Mouse (Mus musculus) layer of hippocampus, postnatal 36 days (tissue): ENCODE data around the gene Tanc1. TPM values are rescaled to one million over a fixed set of nuclear protein-coding genes. Genes with fewer than 3 reads are reported as not detected.

Source experiments
- DNase-seq, 2 experiments: peaks; one replicate each; pipeline ENCODE4 v3.0.0; 2022
- total RNA-seq, 2 experiments: library from RNA; stranded (reverse); gene quantifications; 2 replicates each; pipeline ENCODE4 v1.2.3; 2021

The Tanc1 gene
- total RNA-seq, 2 experiments from 2014 or later: 107 to 119 TPM

GRCm38 (mm10) chr2:59612733-59613473 is 1.1 kb downstream of the Tanc1 start:
- DNase-seq: peak in 1 of 2 experiments; percentile 26

DNA sequence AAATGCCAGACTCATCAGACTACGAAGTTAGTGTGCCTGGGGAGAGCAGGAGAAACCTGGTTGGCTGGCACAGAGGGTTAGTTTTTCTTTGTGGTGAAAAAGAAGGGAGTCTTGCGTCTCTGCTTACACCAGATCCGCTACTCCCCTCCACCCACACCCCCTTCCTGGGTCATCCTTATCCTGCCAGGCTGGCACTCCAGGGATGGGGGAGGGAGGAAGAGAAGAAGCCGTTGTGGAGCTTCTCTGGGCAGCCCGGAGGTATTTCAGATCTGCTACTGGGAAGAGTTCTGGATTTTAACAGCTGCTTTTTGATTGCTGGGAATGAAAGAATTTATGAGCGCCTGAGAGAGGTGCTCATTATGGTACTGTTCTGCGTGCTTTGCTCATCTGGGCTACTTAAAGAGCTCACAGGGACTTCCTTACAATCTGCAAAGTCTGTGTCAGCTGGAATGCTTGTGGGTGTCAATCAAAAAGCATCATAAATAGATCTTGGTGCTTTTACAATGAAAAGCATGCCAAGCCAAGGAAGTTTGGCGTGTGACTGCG is 1.7 kb downstream of the Tanc1 start:
- DNase-seq: peak; percentile 26 to 40

DNA sequence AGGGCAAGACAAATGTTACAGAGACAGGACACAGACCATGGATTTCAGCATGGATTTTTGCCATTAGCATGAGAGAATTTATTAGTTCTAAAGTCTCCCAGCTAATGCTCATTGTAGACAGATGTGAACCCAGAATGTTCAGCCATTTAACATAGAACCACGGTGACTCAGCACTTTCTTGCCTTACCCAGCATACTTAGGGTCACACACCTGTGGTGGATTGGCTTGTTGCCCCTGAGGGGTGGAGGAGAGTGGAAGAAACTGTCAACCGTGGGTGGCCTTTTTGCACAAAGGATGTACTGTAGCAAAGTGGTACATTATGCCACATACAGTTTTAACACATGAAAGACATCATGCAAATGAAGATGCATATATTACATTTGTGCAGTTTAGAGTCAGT is 5.0 kb downstream of the Tanc1 start:
- no peak for DNase-seq

DNA sequence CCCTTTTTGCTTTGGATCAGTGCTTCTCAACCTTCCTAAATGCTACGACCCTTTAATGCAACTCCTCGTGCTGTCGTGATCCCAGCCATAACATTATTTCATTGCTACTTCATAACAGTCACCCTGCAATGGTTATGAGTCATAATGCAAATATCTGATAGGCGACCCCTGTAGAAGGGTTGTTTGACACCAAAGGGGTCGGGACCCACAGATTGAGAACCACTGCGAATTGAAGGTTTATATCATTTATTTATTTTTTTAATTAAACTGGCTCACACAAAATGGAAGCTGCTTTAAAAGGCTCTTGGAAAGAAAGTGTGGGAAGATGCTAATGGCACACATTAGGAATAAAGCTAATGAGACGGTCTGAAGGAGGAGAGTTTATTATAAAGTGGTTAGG is 7.2 kb downstream of the Tanc1 start:
- DNase-seq: no peak

DNA sequence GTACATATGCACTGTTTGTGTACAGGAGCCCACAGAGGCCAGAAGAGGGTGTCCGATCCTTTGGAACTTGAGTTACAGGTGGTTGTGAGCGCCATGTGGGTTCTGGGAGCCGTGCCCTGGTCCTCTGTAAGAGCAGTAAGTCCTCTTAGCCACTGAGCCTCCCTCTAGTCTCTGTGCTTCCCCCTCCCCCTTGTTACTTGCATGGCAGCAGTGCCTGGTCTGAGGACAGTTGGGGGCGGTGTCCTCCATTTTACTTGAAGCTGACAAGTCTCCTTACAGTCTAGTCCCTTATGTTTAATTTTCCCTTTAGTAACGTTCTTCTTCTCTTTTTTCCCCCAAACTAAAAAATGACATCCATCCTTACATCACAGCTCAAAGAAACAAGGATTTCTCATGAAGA is 8.8 kb downstream of the Tanc1 start:
- DNase-seq: no peak

DNA sequence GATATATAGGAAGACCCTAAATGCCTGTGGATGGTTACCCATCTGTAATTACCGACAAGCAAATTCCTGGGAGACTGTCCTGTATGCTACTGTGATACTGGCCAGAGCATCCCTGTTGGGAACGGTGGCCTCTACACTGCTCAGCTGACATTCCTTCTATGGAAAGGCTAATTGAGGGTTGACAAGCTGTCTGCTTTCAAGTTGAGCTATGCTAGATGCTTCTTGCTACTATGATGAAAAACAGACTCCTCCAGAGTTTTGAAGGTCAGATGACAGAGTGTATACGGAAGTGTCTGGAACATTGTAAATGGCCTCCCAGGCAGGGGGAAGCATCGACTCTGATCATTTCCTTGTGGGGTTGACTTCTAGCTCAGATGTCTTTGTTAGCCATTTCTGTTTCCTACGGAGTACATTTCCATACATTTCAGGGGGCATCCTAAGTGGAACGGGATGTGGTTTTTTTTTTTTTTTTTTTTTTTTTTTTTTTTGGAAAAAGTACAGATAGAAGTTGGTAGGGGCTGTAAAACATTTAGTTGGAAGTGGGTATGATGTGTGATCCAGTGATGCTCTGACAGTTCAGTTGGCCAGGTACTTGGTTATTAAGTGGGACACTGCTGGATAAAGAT is 10.8 kb downstream of the Tanc1 start:
- no peak for DNase-seq

DNA sequence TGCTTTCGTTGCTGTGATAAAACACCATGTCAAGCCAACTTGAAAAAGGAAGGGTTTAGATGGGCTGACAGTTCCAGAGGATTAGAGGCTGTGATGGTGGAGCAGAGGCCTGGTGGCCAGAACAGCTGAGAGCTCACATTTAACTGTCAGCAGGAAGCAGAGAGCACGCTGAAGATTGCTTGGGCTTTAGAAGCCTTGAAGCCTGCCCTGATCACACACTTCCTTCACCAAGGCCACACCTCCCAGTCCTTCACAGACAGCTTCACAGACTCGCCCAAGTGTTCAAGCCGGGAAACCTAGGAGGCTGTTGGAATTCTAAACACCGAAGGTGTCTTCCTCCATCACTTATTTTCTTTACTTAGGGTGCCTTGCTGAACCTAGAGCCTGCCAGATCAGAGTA is 12.0 kb downstream of the Tanc1 start:
- no peak for DNase-seq

- DNase-seq: no peak
Measured at GRCm38 (mm10) chr2:59625416-59625815, 13.6 kb downstream of the Tanc1 start.

DNA sequence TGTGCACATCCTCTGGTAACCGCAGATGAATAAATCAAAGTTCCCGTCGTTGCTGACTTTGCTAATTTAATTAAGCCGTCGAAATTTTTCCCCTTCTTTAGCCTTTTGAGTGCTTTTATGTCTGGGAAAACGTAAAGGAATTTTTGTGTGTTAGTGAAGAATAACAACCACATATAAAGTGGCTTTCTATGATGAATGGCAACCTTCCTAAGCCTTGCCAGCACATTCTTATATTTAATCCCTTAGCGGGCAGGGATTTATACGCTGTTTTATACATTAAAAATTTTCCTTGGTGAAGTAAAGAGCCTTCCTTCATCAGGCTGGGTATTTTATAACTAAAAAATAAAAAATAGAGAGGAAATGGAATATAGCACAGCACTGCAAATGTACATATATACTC is 14.1 kb downstream of the Tanc1 start:
- DNase-seq: no peak

DNA sequence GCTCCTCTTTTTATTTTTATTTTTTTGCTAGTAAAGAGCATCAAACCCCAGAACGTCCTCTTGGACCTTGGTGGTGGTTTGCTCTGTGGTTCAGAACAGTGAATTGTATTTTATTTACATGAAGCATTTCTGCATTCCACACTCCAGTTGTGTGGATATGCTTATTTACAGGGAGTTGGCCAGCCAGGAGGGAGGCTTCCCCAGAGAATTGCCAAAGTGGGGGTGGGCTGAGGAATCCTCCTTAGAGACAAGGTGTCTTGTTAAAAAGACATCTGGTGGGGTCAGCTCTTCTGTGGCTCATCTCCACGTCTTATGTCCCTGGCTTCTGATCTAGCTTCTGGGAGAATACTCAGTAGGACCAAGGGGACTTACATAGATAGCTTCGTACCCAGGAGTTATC is 14.6 kb downstream of the Tanc1 start:
- no peak for DNase-seq

- no peak for DNase-seq
Measured at GRCm38 (mm10) chr2:59627502-59627901, 15.7 kb downstream of the Tanc1 start.

DNA sequence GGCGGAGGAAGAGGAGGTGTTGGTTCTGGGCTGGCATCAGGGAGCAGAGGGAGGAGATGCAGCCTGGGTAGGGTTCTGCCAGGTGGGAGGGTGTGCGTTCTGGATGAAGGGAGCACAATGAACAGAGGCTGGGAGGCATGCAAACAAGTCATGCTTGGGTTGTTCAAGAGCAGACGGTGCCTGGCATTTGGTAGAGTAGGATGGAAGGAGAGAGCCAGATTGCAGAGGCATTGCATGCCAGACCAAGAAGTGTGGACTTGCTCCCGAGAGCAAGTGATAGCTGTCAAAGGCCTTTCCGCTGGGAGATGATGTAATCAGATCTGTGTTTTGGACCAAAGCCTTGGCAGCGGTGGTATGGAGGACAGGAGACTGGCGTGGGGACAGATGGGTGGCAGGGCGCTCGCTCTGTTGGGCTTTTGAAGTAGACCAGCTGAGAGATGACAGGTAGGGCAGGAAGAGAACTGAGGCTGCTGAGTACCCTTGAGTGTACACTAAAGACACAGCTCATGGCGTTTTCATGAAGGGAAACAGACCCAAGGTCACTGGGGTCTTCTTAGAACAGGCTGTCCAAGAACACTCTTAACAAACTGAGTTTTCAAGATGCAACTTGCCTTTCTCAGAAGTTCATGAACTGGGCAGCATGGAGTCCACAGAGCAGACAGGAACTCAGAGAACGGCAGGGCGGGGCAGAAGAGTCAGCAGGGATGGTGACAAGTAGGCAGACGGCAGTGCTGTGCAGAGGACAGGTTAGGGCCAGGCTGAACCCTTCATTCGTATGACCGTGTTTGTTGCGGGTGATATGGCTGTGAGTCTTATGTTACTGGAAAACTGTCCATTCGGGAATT is 16.4 kb downstream of the Tanc1 start:
- peak; percentile 57 to 67 for DNase-seq

DNA sequence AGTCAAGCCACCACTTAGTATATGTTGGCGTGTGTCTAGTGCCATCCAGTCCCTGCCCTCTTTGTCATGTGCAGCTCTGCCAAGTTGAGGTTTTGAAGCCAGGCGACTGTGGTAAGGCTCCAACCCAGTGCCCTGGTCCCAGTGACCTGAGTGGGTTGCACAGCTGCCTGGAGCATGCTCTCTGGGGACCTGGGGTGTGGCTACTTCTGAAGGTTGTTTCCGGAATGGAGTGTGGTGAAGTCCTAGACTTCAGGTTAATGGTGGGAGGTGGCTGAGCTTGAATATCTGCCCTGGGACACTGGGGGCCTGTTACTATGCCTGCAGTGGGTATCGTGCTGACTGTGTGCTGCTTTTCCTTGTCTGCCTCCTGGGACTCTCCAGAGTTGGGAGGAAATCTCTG is 18.0 kb downstream of the Tanc1 start:
- no peak for DNase-seq

GRCm38 (mm10) chr2:59631406-59631805 is 19.6 kb downstream of the Tanc1 start:
- no peak for DNase-seq

DNA sequence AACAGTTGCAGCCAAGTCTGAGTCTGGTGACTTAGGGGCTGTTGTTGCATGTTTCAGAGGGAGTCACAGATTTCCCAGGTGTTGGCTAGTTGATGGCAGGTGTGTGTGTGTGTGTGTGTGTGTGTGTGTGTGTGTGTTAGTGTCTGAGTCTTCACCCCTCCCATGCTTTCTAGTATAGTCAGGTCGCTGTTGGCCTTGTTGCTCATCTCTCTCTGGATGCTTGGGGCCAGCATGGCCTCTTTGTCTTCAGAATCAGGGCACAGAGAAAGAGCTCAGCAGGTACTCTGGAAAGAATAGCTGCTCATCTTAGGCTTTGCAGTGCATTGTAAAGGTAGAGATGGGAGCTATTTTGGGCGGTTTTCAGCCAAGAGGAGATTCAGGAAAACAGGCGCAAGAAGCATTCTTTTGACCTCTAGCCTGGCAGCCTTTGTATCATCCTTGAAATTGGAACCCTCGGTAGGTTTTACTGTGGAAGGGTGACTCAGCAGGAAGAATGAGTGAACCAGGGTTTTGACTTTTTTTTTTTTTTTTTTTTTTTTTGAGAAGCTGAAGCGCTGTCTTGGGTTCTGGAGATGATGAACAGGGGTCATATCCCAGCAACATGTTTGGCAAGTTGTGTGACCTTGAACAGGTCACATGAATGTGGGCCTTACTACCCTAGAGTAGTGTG is 22.1 kb downstream of the Tanc1 start:
- DNase-seq: no peak

GRCm38 (mm10) chr2:59637040-59637785 is 25.4 kb downstream of the Tanc1 start:
- no peak for DNase-seq

GRCm38 (mm10) chr2:59642722-59643121 is 30.9 kb downstream of the Tanc1 start:
- no peak for DNase-seq

DNA sequence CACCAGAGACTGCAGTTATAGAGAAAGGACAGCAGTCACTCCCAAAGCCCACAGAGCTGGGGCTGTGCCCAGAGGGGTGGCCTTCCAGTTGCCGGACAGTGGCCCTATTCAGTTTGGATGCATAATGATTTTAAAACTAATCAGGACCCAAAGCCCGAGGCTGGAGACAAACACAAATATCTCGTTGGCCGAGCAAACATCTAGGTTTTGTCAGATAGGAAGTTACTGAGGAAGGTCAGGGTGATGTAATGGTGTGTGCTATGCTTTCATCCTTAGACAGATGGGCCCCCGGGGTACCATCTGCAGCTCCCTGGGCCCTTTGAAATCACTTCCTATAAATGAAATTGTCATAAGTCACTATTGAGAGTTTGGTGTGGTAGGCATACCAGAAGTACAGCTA is 33.0 kb downstream of the Tanc1 start:
- DNase-seq: peak; percentile 56 to 59

DNA sequence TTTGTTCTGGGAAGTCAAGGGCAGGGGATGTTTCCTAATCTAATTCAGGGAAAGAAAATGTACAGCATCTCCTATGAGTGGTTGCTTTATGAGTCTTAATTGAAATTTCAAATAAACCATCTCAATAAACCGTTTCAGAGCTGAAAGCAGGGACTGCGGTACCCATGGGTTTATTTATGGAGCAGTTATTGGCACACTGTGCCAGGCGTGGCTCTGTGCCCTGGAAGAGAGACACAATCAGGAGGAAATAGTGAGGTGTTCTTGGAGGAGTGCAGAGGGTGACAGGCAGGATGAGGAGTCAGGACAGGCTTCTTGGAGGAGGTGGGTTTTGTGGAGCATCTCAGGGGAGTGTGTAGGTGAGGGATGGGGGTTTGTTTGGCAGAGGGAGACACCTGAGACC is 33.7 kb downstream of the Tanc1 start:
- DNase-seq: peak in 1 of 2 experiments; percentile 58

- no peak for DNase-seq
Measured at GRCm38 (mm10) chr2:59646740-59647390, 35.0 kb downstream of the Tanc1 start.

- no peak for DNase-seq
Measured at GRCm38 (mm10) chr2:59648444-59648843, 36.6 kb downstream of the Tanc1 start.
